In genomic region chr13:18956065-18956913, GRCm38 (mm10) we compare ENCODE assay signal across 20 mouse cellular contexts. TPM values are rescaled to one million over a fixed set of nuclear protein-coding genes. Genes with fewer than 3 reads are reported as not detected.
DNase-seq lines count a peak whose midpoint lies in the region; ATAC-seq and TF ChIP-seq lines count a peak whose summit lies in the region.
"Had no signal": no experiment of that assay in that cellular context is flagged by ENCODE, and none has a peak within 500 bp of the region (broad histone marks: within the 10 kb centered on the region; RNA-seq: fewer than 3 reads in every experiment).

No protein-coding gene starts in this region.

- peak; percentile 68 for ATAC-seq in forebrain, embryonic 14.5 days
- ATAC-seq in forebrain, postnatal 0 days: no peak
- ATAC-seq: intestine, embryonic 16.5 days had no signal

- H3K4me3 ChIP-seq in forebrain, embryonic 14.5 days (ENCODE audit: low read depth, low read length): no peak overlapping the region
- H3K4me3 ChIP-seq in forebrain, postnatal 0 days (ENCODE audit: low read depth, low read length): no peak overlapping the region
- H3K4me3 ChIP-seq in left cerebral cortex, adult 2 months: no peak overlapping the region
- H3K4me3 ChIP-seq: erythroblast, embryonic 14.5 days; hindbrain, embryonic 13.5 days; kidney, embryonic 15.5 days; neural tube, embryonic 13.5 days had no signal

- H3K4me2 ChIP-seq in forebrain, embryonic 14.5 days (ENCODE audit: low read length): no peak overlapping the region
- no peak overlapping the region for H3K4me2 ChIP-seq in forebrain, postnatal 0 days (ENCODE audit: low read depth)
- H3K4me2 ChIP-seq: hindbrain, embryonic 13.5 days; kidney, embryonic 15.5 days; neural tube, embryonic 13.5 days had no signal

- no peaks in the 10 kb centered on the region for H3K9me3 ChIP-seq in forebrain, embryonic 14.5 days (replicated peaks; ENCODE audit: control insufficient read depth, low read length)
- H3K9me3 ChIP-seq in forebrain, postnatal 0 days (ENCODE audit: low read length): no peaks in the 10 kb centered on the region
- H3K9me3 ChIP-seq: hindbrain, embryonic 13.5 days; kidney, embryonic 15.5 days; neural tube, embryonic 13.5 days had no signal

- no peak overlapping the region for H3K27ac ChIP-seq in forebrain, embryonic 14.5 days (ENCODE audit: low read depth, low read length)
- no peak overlapping the region for H3K27ac ChIP-seq in forebrain, postnatal 0 days (ENCODE audit: low read depth, low read length)
- H3K27ac ChIP-seq in left cerebral cortex, adult 2 months: peak overlapping the region; percentile 63
- H3K27ac ChIP-seq: hindbrain, embryonic 13.5 days; kidney, embryonic 15.5 days; neural tube, embryonic 13.5 days; stomach, postnatal 0 days had no signal

- no peak for TF ChIP-seq CTCF in forebrain, postnatal 0 days (IDR thresholded peaks at IDR 0.05; ENCODE audit: low read depth)
- no peak for TF ChIP-seq CTCF in left cerebral cortex, adult 2 months (IDR thresholded peaks at IDR 0.05)

- WGBS in forebrain, embryonic 14.5 days: 51% methylated on average over 11 of the region's 11 CpGs
- 42% methylated on average over 11 of the region's 11 CpGs for WGBS in forebrain, postnatal 0 days

- no peaks in the 10 kb centered on the region for H3K27me3 ChIP-seq in forebrain, embryonic 14.5 days (replicated peaks; ENCODE audit: control insufficient read depth, insufficient read depth, low read length)
- no peaks in the 10 kb centered on the region for H3K27me3 ChIP-seq in forebrain, postnatal 0 days (ENCODE audit: insufficient read depth, low read length)
- H3K27me3 ChIP-seq: hindbrain, embryonic 13.5 days; kidney, embryonic 15.5 days; neural tube, embryonic 13.5 days had no signal

- H3K4me1 ChIP-seq in forebrain, embryonic 14.5 days (ENCODE audit: control insufficient read depth, insufficient read depth, low read length): no peaks in the 10 kb centered on the region
- no peaks in the 10 kb centered on the region for H3K4me1 ChIP-seq in forebrain, postnatal 0 days (ENCODE audit: insufficient read depth)

- H3K9ac ChIP-seq in forebrain, embryonic 14.5 days (ENCODE audit: low read length): no peak overlapping the region
- H3K9ac ChIP-seq in forebrain, postnatal 0 days: no peak overlapping the region
- H3K9ac ChIP-seq: hindbrain, embryonic 13.5 days; kidney, embryonic 15.5 days; neural tube, embryonic 13.5 days had no signal

- H3K36me3 ChIP-seq in forebrain, embryonic 14.5 days (ENCODE audit: control insufficient read depth, insufficient read depth, low read length): no peaks in the 10 kb centered on the region
- H3K36me3 ChIP-seq in forebrain, postnatal 0 days (ENCODE audit: insufficient read depth): no peaks in the 10 kb centered on the region
- H3K36me3 ChIP-seq: hindbrain, embryonic 13.5 days; kidney, embryonic 15.5 days; neural tube, embryonic 13.5 days had no signal

- intact Hi-C loops in left cerebral cortex, adult 2 months (cut with DNase I): no loop called here
- intact Hi-C loops in left cerebral cortex, postnatal 36 days (cut with DNase I): no loop called here

- peak; percentile 28 for DNase-seq in adrenal gland, adult 2 months
- no peak for DNase-seq in adrenal gland, postnatal 4 days (ENCODE audit: low spot score in 2 of 2)
- DNase-seq in forebrain, embryonic 14.5 days (ENCODE audit: low spot score): peak; percentile 54
- DNase-seq in forebrain, postnatal 0 days: no peak
- no peak for DNase-seq in left cerebral cortex, adult 2 months (ENCODE audit: extremely low spot score in 1 of 2, low spot score in 2 of 2)
- no peak for DNase-seq in left cerebral cortex, postnatal 36 days (ENCODE audit: low spot score in 2 of 2)
- DNase-seq in retina, postnatal 7 days (ENCODE audit: low read depth, low spot score): peak; percentile 3
- no peak for DNase-seq in lung, adult 18-20 months
- DNase-seq: gastrocnemius, postnatal 36 days; liver; lung, adult 2 months; lung, postnatal 36 days had no signal

RNA-seq across cellular contexts. Expression of gene Amph, which starts 8.3 kb away (rescaled TPM):
- 10 to 100 TPM in 1 of 2 experiments, 1 to 10 TPM in 1; 5.5 to 10.2 TPM for total RNA-seq in adrenal gland, adult 2 months (2021)
- polyA plus RNA-seq in adrenal gland, adult 2 months (2012; rRNA removed): 1.2 and 1.4 TPM in 2 replicates
- total RNA-seq in adrenal gland, postnatal 4 days (2021): 1 to 10 TPM; 6.4 to 8.6 TPM
- 35.1 and 39.9 TPM in 2 replicates for polyA plus RNA-seq in forebrain, embryonic 14.5 days (2014; fragmentation: Nextera tagmentation; extraction: Ambion mirVana)
- total RNA-seq in forebrain, postnatal 0 days (2014; rRNA removed): 113 and 118 TPM in 2 replicates
- polyA plus RNA-seq in forebrain, postnatal 0 days (2015; fragmentation: Nextera tagmentation; extraction: Ambion mirVana): 55.8 and 67.8 TPM in 2 replicates
- total RNA-seq in left cerebral cortex, adult 2 months (2021): 100 to 1,000 TPM; 189 to 218 TPM
- total RNA-seq in left cerebral cortex, postnatal 36 days (2021): 100 to 1,000 TPM; 198 to 214 TPM
- total RNA-seq: MEL; monocyte, adult 5-6 weeks had no signal
- polyA plus RNA-seq: erythroblast, embryonic 14.5 days had no signal

Comparison
In these comparisons a context has a peak if more than half of its experiments do, and no peak if none do; other contexts are left out.
1. DNase-seq: peak in adrenal gland, adult 2 months (single experiment), forebrain, embryonic 14.5 days (single experiment) and retina, postnatal 7 days (single experiment); none in adrenal gland, postnatal 4 days (0 of 2), forebrain, postnatal 0 days (single experiment), left cerebral cortex, adult 2 months (0 of 2), left cerebral cortex, postnatal 36 days (0 of 2) and lung, adult 18-20 months (0 of 2).
2. RNA of gene Amph, which starts 8.3 kb away (total RNA-seq): 189 to 218 TPM in left cerebral cortex, adult 2 months, 198 to 214 TPM in left cerebral cortex, postnatal 36 days and 113 to 118 TPM in forebrain, postnatal 0 days; 5.5 to 10.2 TPM in adrenal gland, adult 2 months and 6.4 to 8.6 TPM in adrenal gland, postnatal 4 days; every median in the first group is over 10 times any median in the second.